Mouse (Mus musculus) testis, adult 10 weeks (tissue): ENCODE data around the gene Vav1. TPM values are rescaled to one million over a fixed set of nuclear protein-coding genes. Genes with fewer than 3 reads are reported as not detected.

ENCODE experiments used
- polyA plus RNA-seq: library from polyadenylated mRNA; stranded (reverse); fragments of 350-450 nt; fragmentation: Illumina TruSeq; extraction: RNeasy Lipid Tissue Mini Kit (QIAGEN cat#74804); gene quantifications from one replicate; pipeline ENCODE4 v1.2.3, GENCODE M21; 2014; ENCODE audit warnings: low read depth, low replicate concordance

Gene Vav1
- polyA plus RNA-seq: 3.2 TPM

DNA sequence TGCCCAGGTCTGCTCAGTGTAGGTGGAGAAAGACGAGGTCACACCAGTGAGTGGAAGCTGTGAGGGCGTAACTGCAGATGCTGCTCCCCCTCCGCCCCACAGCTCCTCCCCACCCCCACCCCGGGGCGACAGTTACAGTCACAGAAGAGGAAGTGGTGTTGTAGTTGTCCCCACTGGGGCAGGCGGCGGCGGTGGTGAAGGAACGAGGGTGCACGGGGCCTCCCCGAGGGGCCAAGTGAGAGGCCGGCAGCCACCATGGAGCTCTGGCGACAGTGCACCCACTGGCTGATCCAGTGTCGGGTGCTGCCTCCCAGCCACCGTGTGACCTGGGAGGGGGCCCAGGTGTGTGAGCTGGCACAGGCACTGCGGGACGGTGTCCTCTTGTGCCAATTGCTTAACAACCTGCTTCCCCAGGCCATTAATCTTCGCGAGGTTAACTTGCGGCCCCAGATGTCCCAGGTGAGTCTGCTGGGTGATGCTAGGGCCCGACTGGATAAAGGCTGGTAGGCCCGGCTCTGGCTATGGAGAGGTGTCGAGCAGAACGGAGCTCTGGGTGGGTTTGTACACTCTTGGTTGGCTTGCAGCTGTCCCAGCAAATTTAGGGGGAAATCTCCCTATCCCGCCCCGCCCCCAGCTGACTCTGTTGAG is at the start of gene Vav1:
Gene Vav1 (plus strand): TSS at position 158 of the 648 bp plus-strand sequence.

DNA sequence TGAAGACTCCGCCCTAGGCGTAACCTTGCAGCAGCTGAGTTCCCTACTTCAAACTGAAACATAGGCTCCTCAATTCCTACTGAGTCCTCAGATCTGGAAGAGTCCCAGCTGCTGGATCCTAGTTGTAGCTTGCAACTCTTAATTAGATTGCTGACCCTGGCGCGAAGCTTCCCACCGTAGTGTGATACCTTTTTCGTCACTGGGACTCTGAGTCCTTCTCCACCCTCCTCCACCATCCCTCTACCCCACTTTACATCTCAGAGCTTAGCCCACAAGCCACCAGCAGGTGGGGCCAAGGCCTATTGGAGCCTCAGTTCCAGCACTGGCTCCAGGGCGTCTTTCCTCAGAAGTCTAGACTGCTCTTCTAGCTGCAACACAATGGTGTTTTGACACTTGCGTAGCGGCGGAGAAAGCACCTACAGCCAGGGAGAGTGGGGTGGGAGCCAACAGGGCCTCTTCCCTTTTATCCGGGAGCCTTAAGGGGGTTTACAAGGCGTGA is 30.6 kb upstream of the Vav1 start, which contains the start of gene Gpr108:
Gene Gpr108 (minus strand): TSS at position 246 of the 499 bp plus-strand sequence.

GRCm38 (mm10) chr17:57249186-57250181 is 29.4 kb upstream of the Vav1 start, which contains the start of gene Trip10:
TSS of gene Trip10 (plus strand) at chr17:57249455.

DNA sequence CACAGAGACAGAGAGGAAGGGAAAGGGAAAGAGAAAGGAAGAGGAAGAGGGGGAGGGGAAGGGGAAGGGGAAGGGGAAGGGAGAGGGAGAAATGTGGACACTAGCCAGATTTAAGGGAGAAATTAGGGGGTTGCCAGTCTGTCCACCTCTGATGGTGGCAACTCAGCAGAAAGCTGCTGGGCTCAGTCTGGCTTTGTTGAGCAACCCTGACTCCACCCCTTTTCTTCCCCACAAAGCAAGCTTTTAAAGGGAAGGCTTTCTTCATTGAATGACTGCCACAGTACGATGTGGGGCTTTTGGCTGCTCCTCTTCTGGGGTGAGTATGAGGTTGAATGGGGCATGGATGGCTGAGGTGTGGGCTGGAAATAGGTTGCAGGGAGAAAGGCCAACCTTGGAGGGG is 79.5 kb downstream of the Vav1 start, which contains the start of gene Adgre1:
Gene Adgre1 (plus strand): TSS at position 251 of the 400 bp plus-strand sequence.

Other genes with a start within 250 kb of the Vav1 start
- gene Khsrp, start 247.6 kb upstream of the Vav1 start, polyA plus RNA-seq: 6.2 TPM
- 3.7 TPM for gene Slc25a41, start 237.4 kb upstream of the Vav1 start, polyA plus RNA-seq
- 0.41 TPM for gene Crb3, start 220.0 kb upstream of the Vav1 start, polyA plus RNA-seq
- gene Slc25a23, start 219.2 kb upstream of the Vav1 start, polyA plus RNA-seq: 2.7 TPM
- gene Dennd1c, start 200.6 kb upstream of the Vav1 start, polyA plus RNA-seq: not detected
- not detected for gene Tubb4a, start 191.3 kb upstream of the Vav1 start, polyA plus RNA-seq
- gene Tnfsf9, start 173.8 kb upstream of the Vav1 start, polyA plus RNA-seq: not detected
- not detected for gene Cd70, start 129.3 kb upstream of the Vav1 start, polyA plus RNA-seq
- not detected for gene Tnfsf14, start 84.9 kb upstream of the Vav1 start, polyA plus RNA-seq
- 10.5 TPM for gene C3, start 51.0 kb upstream of the Vav1 start, polyA plus RNA-seq
- gene Gpr108, start 30.7 kb upstream of the Vav1 start, polyA plus RNA-seq: 2.2 TPM
- gene Trip10, start 29.6 kb upstream of the Vav1 start, polyA plus RNA-seq: 0.85 TPM
- 2.9 TPM for gene Adgre1, start 79.6 kb downstream of the Vav1 start, polyA plus RNA-seq